23 mouse cellular contexts compared by ENCODE assay signal in genomic region chr1:45523601-45524000, GRCm38 (mm10). TPM values are rescaled to one million over a fixed set of nuclear protein-coding genes. Genes with fewer than 3 reads are reported as not detected.
A peak's percentile ranks its signal among the peaks of the same experiment; 100 is the strongest.
DNase-seq lines count a peak whose midpoint lies in the region; ATAC-seq lines count a peak whose summit lies in the region.
"Had no signal": no experiment of that assay in that cellular context is flagged by ENCODE, and none has a peak within 500 bp of the region (broad histone marks: within the 10 kb centered on the region; RNA-seq: fewer than 3 reads in every experiment).

No protein-coding gene starts in this region.

- WGBS in heart, embryonic 12.5 days, result 82% methylated on average over 3 of the region's 3 CpGs

- H3K9me3 ChIP-seq in heart, embryonic 12.5 days (replicated peaks), result peaks cover 4% of the 10 kb centered on the region; the same call in 1 of the 2 replicates
- H3K9me3 ChIP-seq: embryonic facial prominence, embryonic 13.5 days; embryonic facial prominence, embryonic 15.5 days; forebrain, embryonic 10.5 days; forebrain, embryonic 12.5 days had no signal

- no peaks in the 10 kb centered on the region for H3K4me1 ChIP-seq in heart, embryonic 12.5 days (replicated peaks)
- H3K4me1 ChIP-seq: embryonic facial prominence, embryonic 13.5 days; embryonic facial prominence, embryonic 15.5 days; forebrain, embryonic 10.5 days; forebrain, embryonic 12.5 days had no signal

- H3K36me3 ChIP-seq in heart, embryonic 12.5 days, result no peaks in the 10 kb centered on the region
- H3K36me3 ChIP-seq: embryonic facial prominence, embryonic 13.5 days; embryonic facial prominence, embryonic 15.5 days; forebrain, embryonic 10.5 days; forebrain, embryonic 12.5 days had no signal

- ATAC-seq in heart, embryonic 12.5 days (ENCODE audit: insufficient number of reproducible peaks, low FRiP score), result no peak
- ATAC-seq: forebrain, embryonic 14.5 days had no signal

- no peak overlapping the region for H3K4me3 ChIP-seq in heart, embryonic 12.5 days
- H3K4me3 ChIP-seq: embryonic facial prominence, embryonic 13.5 days; embryonic facial prominence, embryonic 15.5 days; erythroblast, embryonic 14.5 days; forebrain, embryonic 10.5 days; forebrain, embryonic 12.5 days had no signal

- H3K9ac ChIP-seq in heart, embryonic 12.5 days, result no peak overlapping the region
- H3K9ac ChIP-seq: embryonic facial prominence, embryonic 13.5 days; embryonic facial prominence, embryonic 15.5 days; forebrain, embryonic 12.5 days had no signal

- no peaks in the 10 kb centered on the region for H3K27me3 ChIP-seq in heart, embryonic 12.5 days (replicated peaks)
- H3K27me3 ChIP-seq: embryonic facial prominence, embryonic 13.5 days; embryonic facial prominence, embryonic 15.5 days; forebrain, embryonic 12.5 days had no signal

- no peak overlapping the region for H3K27ac ChIP-seq in heart, embryonic 12.5 days (ENCODE audit: poor library complexity, severe bottlenecking)
- H3K27ac ChIP-seq: embryonic facial prominence, embryonic 13.5 days; embryonic facial prominence, embryonic 15.5 days; forebrain, embryonic 10.5 days; forebrain, embryonic 12.5 days had no signal

- H3K4me2 ChIP-seq in heart, embryonic 12.5 days, result no peak overlapping the region
- H3K4me2 ChIP-seq: embryonic facial prominence, embryonic 13.5 days; embryonic facial prominence, embryonic 15.5 days; forebrain, embryonic 12.5 days had no signal

- DNase-seq in kidney, adult 18-20 months, result peak; percentile 17
- DNase-seq in kidney, postnatal 10 days, result no peak
- peak; percentile 17 to 68 for DNase-seq in kidney, adult 8-10 months
- no peak for DNase-seq in kidney, postnatal 14 days
- DNase-seq in kidney, postnatal 25 days, result peak; percentile 4 to 54
- no peak for DNase-seq in kidney, postnatal 4 days
- DNase-seq: adrenal gland, adult 2 months; adrenal gland, postnatal 10 days; adrenal gland, postnatal 25 days; cerebellum, adult 11 months; cerebellum, adult 18-20 months; cerebellum, adult 8-10 months; cerebellum, adult 9-11 months; cerebellum, postnatal 14 days; cerebellum, postnatal 36 days; embryo, embryonic 11 days had no signal

RNA-seq across cellular contexts. Expression of gene Col5a2, which starts 20.5 kb away (rescaled TPM):
- polyA plus RNA-seq in heart, embryonic 12.5 days (2016; fragmentation: Nextera tagmentation; extraction: Ambion mirVana), result 71.6 and 76.2 TPM in 2 replicates

Comparison
In these comparisons a context has a peak if more than half of its experiments do, and no peak if none do; other contexts are left out.
1. DNase-seq: peak in kidney, adult 18-20 months (single experiment), kidney, adult 8-10 months (2 of 2) and kidney, postnatal 25 days (2 of 2); none in kidney, postnatal 10 days (single experiment), kidney, postnatal 14 days (single experiment) and kidney, postnatal 4 days (0 of 2).